Mouse (Mus musculus): ENCODE measurements around the gene Gm11096. TPM values are rescaled to one million over a fixed set of nuclear protein-coding genes. Genes with fewer than 3 reads are reported as not detected.

Gm11096 gene
- polyA plus RNA-seq, 1 experiment = not detected

DNA sequence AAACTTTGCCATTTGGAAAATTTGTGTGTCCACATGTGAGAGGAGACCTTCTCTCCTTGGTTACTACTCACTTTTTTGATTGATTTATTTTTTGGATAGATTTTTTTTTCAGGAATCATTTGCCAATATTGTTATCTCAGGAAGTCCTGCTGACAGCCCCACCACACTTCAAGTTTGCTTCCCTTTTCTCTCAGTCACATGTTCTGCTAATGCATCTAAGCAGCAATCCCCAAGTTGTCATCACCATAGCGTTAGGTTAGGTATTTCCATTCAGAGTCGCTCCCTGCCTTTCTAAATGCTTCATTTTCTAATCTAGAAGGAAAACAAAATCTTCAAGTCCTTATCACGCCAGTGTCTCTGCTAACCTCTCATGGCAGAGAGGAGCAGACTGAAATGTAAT lies 17.8 kb downstream of the Gm11096 start:
- H3K9me3 ChIP-seq (replicated peaks; ENCODE audit: control insufficient read depth, insufficient read depth, low read length, poor library complexity, severe bottlenecking) = no peaks in the 10 kb centered on the region
- H3K4me1 ChIP-seq (ENCODE audit: control insufficient read depth, insufficient read depth, low read length) = no peaks in the 10 kb centered on the region
- TF ChIP-seq CTCF (IDR thresholded peaks at IDR 0.05; ENCODE audit: low read depth, low read length) = no peak
- no peak for TF ChIP-seq EP300 (IDR thresholded peaks at IDR 0.05; ENCODE audit: insufficient read depth, low read depth, low read length)
- TF ChIP-seq POLR2A (IDR thresholded peaks at IDR 0.05; ENCODE audit: insufficient read depth, low read length) = no peak
- no peak overlapping the region for H3K9ac ChIP-seq (ENCODE audit: low read depth, poor library complexity, severe bottlenecking)
- no peak overlapping the region for H3K27ac ChIP-seq (ENCODE audit: insufficient read depth, low read length)
- H3K27me3 ChIP-seq (ENCODE audit: control insufficient read depth, insufficient read depth, low read length, poor library complexity, severe bottlenecking) = no peaks in the 10 kb centered on the region
- no peaks in the 10 kb centered on the region for H3K36me3 ChIP-seq (ENCODE audit: control insufficient read depth, insufficient read depth, low read length, poor library complexity, severe bottlenecking)
- H3K4me3 ChIP-seq (ENCODE audit: low read depth, low read length) = no peak overlapping the region

DNA sequence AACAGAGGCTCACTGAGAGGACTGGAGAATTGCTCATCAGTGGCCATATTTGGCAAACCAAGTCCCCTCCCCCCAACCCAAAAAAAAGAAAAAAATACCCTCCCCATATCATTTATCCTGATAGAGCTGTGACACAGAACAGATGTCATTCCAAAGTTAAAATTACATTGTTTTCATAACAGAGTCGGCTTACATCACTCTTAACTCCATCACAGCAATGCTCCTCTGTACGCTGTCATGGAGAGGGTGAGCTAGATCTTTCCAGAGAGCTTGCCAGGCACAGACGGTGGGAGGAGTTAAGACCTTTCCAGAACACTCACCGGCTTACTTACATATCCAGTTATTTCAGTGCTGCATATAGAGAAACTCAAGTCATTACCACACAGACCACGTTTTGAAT lies 27.4 kb downstream of the Gm11096 start:
- no peak for TF ChIP-seq CTCF (IDR thresholded peaks at IDR 0.05; ENCODE audit: low read depth, low read length)
- TF ChIP-seq POLR2A (IDR thresholded peaks at IDR 0.05; ENCODE audit: insufficient read depth, low read length) = no peak
- TF ChIP-seq EP300 (IDR thresholded peaks at IDR 0.05; ENCODE audit: insufficient read depth, low read depth, low read length) = no peak
- no peaks in the 10 kb centered on the region for H3K4me1 ChIP-seq (ENCODE audit: control insufficient read depth, insufficient read depth, low read length)
- H3K36me3 ChIP-seq (ENCODE audit: control insufficient read depth, insufficient read depth, low read length, poor library complexity, severe bottlenecking) = no peaks in the 10 kb centered on the region
- no peak overlapping the region for H3K4me3 ChIP-seq (ENCODE audit: low read depth, low read length)
- H3K9ac ChIP-seq (ENCODE audit: low read depth, poor library complexity, severe bottlenecking) = no peak overlapping the region
- no peaks in the 10 kb centered on the region for H3K27me3 ChIP-seq (ENCODE audit: control insufficient read depth, insufficient read depth, low read length, poor library complexity, severe bottlenecking)
- H3K9me3 ChIP-seq (replicated peaks; ENCODE audit: control insufficient read depth, insufficient read depth, low read length, poor library complexity, severe bottlenecking) = no peaks in the 10 kb centered on the region
- no peak overlapping the region for H3K27ac ChIP-seq (ENCODE audit: insufficient read depth, low read length)

DNA sequence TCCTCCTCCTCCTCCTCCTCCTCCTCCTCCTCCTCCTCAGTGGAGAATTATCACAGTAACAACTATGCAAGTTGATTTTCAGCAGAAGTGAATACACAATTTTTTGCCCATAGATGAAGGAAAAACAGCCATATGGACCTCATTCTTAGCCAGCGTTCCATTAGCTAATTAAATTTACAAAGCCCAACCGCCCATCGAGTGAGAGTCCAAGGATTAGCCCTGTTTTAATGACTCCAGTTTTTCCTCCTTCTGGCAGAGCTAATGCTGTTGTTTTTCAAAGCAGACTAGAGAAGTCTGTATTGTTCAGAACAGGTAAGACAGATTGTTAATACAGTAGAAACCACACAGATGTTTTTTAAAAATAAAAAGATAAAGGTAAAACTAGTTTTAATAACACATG lies 31.8 kb downstream of the Gm11096 start:
- Histone ChIP-seq H3K36me3 (ENCODE audit: control insufficient read depth, insufficient read depth, low read length, poor library complexity, severe bottlenecking) (no peaks in the 10 kb centered on the region), H3K4me1 (ENCODE audit: control insufficient read depth, insufficient read depth, low read length) (no peaks in the 10 kb centered on the region), H3K4me3 (ENCODE audit: low read depth, low read length) (no peak overlapping the region), H3K27ac (ENCODE audit: insufficient read depth, low read length) (no peak overlapping the region), H3K9me3 (replicated peaks; ENCODE audit: control insufficient read depth, insufficient read depth, low read length, poor library complexity, severe bottlenecking) (no peaks in the 10 kb centered on the region), H3K9ac (ENCODE audit: low read depth, poor library complexity, severe bottlenecking) (no peak overlapping the region), H3K27me3 (ENCODE audit: control insufficient read depth, insufficient read depth, low read length, poor library complexity, severe bottlenecking) (no peaks in the 10 kb centered on the region)
- TF ChIP-seq POLR2A (IDR thresholded peaks at IDR 0.05; ENCODE audit: insufficient read depth, low read length) = no peak
- no peak for TF ChIP-seq CTCF (IDR thresholded peaks at IDR 0.05; ENCODE audit: low read depth, low read length)
- no peak for TF ChIP-seq EP300 (IDR thresholded peaks at IDR 0.05; ENCODE audit: insufficient read depth, low read depth, low read length)

DNA sequence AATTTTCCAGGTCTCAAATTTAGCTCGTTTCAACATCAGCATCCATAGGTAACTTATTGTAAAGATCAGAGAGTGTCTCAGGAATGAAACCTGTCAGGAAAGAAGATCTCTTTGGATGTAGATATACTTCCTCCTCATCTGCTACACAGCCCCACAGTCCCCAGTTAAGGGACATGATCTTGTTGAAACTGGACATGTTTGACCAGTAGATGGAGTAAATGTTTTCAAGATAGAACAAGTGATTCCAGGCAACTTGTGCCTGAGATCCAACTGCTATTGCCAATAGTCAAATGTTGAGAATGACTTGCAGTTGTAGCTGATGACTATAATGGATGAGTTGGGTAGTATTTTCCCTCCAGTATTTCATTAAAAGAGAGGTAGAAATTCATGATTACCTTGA lies 35.9 kb downstream of the Gm11096 start:
- TF ChIP-seq POLR2A (IDR thresholded peaks at IDR 0.05; ENCODE audit: insufficient read depth, low read length) = no peak
- H3K36me3 ChIP-seq (ENCODE audit: control insufficient read depth, insufficient read depth, low read length, poor library complexity, severe bottlenecking) = no peaks in the 10 kb centered on the region
- no peak overlapping the region for H3K27ac ChIP-seq (ENCODE audit: insufficient read depth, low read length)
- no peaks in the 10 kb centered on the region for H3K27me3 ChIP-seq (ENCODE audit: control insufficient read depth, insufficient read depth, low read length, poor library complexity, severe bottlenecking)
- H3K9me3 ChIP-seq (replicated peaks; ENCODE audit: control insufficient read depth, insufficient read depth, low read length, poor library complexity, severe bottlenecking) = no peaks in the 10 kb centered on the region
- no peak overlapping the region for H3K9ac ChIP-seq (ENCODE audit: low read depth, poor library complexity, severe bottlenecking)
- H3K4me1 ChIP-seq (ENCODE audit: control insufficient read depth, insufficient read depth, low read length) = no peaks in the 10 kb centered on the region
- no peak overlapping the region for H3K4me3 ChIP-seq (ENCODE audit: low read depth, low read length)

DNA sequence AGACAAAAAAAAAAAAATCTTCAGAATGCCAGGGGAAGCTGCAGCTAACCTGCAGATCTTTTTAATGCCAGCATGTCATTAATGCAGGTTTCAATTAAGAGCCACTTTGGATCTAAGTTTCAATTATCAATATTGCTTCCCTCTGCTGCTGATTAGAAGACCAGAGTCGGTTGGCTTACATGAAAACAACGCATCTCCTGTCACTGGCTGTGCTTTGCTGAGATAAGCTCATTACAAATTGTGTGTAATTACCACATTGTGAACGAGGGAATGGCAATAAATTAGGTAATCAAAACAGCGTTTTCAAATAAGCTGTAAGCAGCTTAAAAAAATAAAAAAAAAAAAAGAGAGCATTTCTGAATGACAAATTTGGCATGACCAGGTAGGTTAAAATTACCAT lies 38.2 kb downstream of the Gm11096 start:
- no peaks in the 10 kb centered on the region for H3K9me3 ChIP-seq (replicated peaks; ENCODE audit: control insufficient read depth, insufficient read depth, low read length, poor library complexity, severe bottlenecking)
- H3K27me3 ChIP-seq (ENCODE audit: control insufficient read depth, insufficient read depth, low read length, poor library complexity, severe bottlenecking) = no peaks in the 10 kb centered on the region
- TF ChIP-seq EP300 (IDR thresholded peaks at IDR 0.05; ENCODE audit: insufficient read depth, low read depth, low read length) (no peak), CTCF (IDR thresholded peaks at IDR 0.05; ENCODE audit: low read depth, low read length) (no peak), POLR2A (IDR thresholded peaks at IDR 0.05; ENCODE audit: insufficient read depth, low read length) (no peak)
- H3K27ac ChIP-seq (ENCODE audit: insufficient read depth, low read length) = no peak overlapping the region
- no peaks in the 10 kb centered on the region for H3K4me1 ChIP-seq (ENCODE audit: control insufficient read depth, insufficient read depth, low read length)
- H3K4me3 ChIP-seq (ENCODE audit: low read depth, low read length) = no peak overlapping the region
- no peak overlapping the region for H3K9ac ChIP-seq (ENCODE audit: low read depth, poor library complexity, severe bottlenecking)
- no peaks in the 10 kb centered on the region for H3K36me3 ChIP-seq (ENCODE audit: control insufficient read depth, insufficient read depth, low read length, poor library complexity, severe bottlenecking)

DNA sequence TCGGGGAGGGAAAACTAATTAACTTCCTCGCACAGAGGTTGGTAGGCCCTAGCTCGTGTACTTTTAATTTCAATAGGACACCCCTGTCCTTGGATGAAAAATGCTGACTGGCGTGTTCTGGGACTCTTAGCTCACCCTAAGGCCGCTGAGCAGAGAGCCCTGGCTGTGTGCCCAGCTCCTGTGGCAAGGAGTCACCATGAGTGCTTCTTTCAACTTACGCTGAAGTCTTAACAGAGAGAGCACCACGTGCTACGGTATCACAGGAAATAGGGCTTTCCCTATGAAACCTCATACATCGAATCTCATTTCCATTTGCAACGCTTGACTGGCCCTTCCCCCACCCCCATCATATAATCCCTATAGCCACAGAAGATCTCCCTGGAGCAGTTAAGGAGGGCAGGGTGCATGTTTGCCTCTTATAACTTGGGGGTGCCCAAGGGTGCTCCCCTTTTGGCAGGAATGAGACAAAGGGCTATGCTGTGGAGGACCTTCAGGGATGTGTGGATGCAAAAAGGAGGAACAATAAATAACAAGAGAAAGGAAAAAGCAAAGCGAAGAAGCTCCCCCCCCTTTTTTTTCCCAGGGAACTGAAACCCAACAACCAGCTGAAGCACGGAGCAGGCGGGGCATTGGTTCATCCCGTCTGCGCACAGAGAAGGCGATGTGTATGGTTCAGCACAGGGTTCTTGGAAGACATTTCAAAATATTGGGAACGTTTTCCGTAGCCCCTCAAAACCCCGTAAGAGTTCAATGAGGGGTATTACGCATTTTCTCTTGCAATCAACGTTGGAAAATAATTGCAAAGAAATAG lies 39.0 kb downstream of the Gm11096 start:
- no peaks in the 10 kb centered on the region for H3K9me3 ChIP-seq (replicated peaks; ENCODE audit: control insufficient read depth, insufficient read depth, low read length, poor library complexity, severe bottlenecking)
- H3K9ac ChIP-seq (ENCODE audit: low read depth, poor library complexity, severe bottlenecking) = no peak overlapping the region
- no peak overlapping the region for H3K4me3 ChIP-seq (ENCODE audit: low read depth, low read length)
- no peaks in the 10 kb centered on the region for H3K4me1 ChIP-seq (ENCODE audit: control insufficient read depth, insufficient read depth, low read length)
- TF ChIP-seq CTCF (IDR thresholded peaks at IDR 0.05; ENCODE audit: low read depth, low read length) (no peak), EP300 (IDR thresholded peaks at IDR 0.05; ENCODE audit: insufficient read depth, low read depth, low read length) (no peak), POLR2A (IDR thresholded peaks at IDR 0.05; ENCODE audit: insufficient read depth, low read length) (no peak)
- no peak overlapping the region for H3K27ac ChIP-seq (ENCODE audit: insufficient read depth, low read length)
- H3K27me3 ChIP-seq (ENCODE audit: control insufficient read depth, insufficient read depth, low read length, poor library complexity, severe bottlenecking) = no peaks in the 10 kb centered on the region
- no peaks in the 10 kb centered on the region for H3K36me3 ChIP-seq (ENCODE audit: control insufficient read depth, insufficient read depth, low read length, poor library complexity, severe bottlenecking)

Measured in ES-Bruce4 (cell line).